Comparison of ENCODE assay signal across 18 mouse cellular contexts in the genomic region with DNA sequence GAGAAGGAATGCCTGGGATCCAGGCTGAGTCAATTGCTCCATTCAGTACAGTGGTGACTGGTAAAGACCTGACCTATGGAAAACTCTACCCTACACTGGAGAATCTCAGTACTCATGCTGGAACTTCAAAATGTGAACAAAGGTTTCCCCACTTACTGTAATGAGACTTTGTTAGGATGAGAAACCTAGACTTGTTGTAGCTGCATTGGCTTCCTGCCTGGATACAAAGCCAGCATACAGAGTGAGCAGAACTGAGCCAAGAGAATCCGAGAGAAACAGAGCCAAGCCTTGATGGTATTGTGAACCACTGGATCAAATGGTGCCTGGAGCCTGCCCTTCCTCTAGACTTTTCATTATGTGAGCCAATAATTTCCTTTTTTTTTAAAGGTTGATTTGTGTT. TPM values are rescaled to one million over a fixed set of nuclear protein-coding genes. Genes with fewer than 3 reads are reported as not detected.
DNase-seq lines count a peak whose midpoint lies in the region; ATAC-seq and TF ChIP-seq lines count a peak whose summit lies in the region.
"Had no signal": no experiment of that assay in that cellular context is flagged by ENCODE, and none has a peak within 500 bp of the region (broad histone marks: within the 10 kb centered on the region; RNA-seq: fewer than 3 reads in every experiment).

No protein-coding gene starts in this region.

- no peak overlapping the region for H3K27ac ChIP-seq in embryonic facial prominence, embryonic 14.5 days (replicated peaks; ENCODE audit: low read depth, low read length)
- H3K27ac ChIP-seq in embryonic facial prominence, embryonic 10.5 days (replicated peaks) = no peak overlapping the region
- no peak overlapping the region for H3K27ac ChIP-seq in left cerebral cortex, adult 2 months
- H3K27ac ChIP-seq: embryonic facial prominence, embryonic 13.5 days; neural tube, embryonic 15.5 days had no signal

- no peak for ATAC-seq in embryonic facial prominence, embryonic 14.5 days (ENCODE audit: low read depth)

- intact Hi-C loops in left cerebral cortex, postnatal 10 days (cut with DNase I) = no loop called here
- intact Hi-C loops in left cerebral cortex, adult 2 months (cut with DNase I) = no loop called here

- H3K4me2 ChIP-seq in embryonic facial prominence, embryonic 14.5 days (ENCODE audit: low read depth, low read length) = no peak overlapping the region
- H3K4me2 ChIP-seq: embryonic facial prominence, embryonic 13.5 days; neural tube, embryonic 15.5 days had no signal

- 64% methylated on average over 1 of the region's 1 CpGs for WGBS in embryonic facial prominence, embryonic 14.5 days
- 78% methylated on average over 1 of the region's 1 CpGs for WGBS in embryonic facial prominence, embryonic 10.5 days

- peak; percentile 41 for DNase-seq in embryonic facial prominence, embryonic 14.5 days (ENCODE audit: low spot score)
- DNase-seq in embryonic facial prominence, embryonic 10.5 days (ENCODE audit: low spot score) = no peak
- peak; percentile 17 to 51 for DNase-seq in left cerebral cortex, postnatal 10 days (ENCODE audit: extremely low spot score in 1 of 2, low spot score in 2 of 2)
- no peak for DNase-seq in left cerebral cortex, adult 2 months (ENCODE audit: extremely low spot score in 1 of 2, low spot score in 2 of 2)
- DNase-seq in frontal cortex, postnatal 36 days (ENCODE audit: low spot score in 2 of 2) = peak; percentile 3 to 45
- peak; percentile 10 for DNase-seq in right cerebral cortex, postnatal 4 days
- DNase-seq in testis, postnatal 14 days (ENCODE audit: low spot score) = no peak
- no peak for DNase-seq in urinary bladder, postnatal 10 days (ENCODE audit: low spot score)
- DNase-seq: adrenal gland, postnatal 14 days; heart, postnatal 14 days; kidney, adult 11 months; kidney, postnatal 4 days; lung, adult 18-20 months had no signal

- no peak for TF ChIP-seq CTCF in left cerebral cortex, adult 2 months (IDR thresholded peaks at IDR 0.05)

- no peak overlapping the region for H3K4me3 ChIP-seq in embryonic facial prominence, embryonic 14.5 days (ENCODE audit: low read depth, low read length)
- H3K4me3 ChIP-seq in embryonic facial prominence, embryonic 10.5 days = no peak overlapping the region
- H3K4me3 ChIP-seq in left cerebral cortex, adult 2 months = no peak overlapping the region
- H3K4me3 ChIP-seq: embryonic facial prominence, embryonic 13.5 days; neural tube, embryonic 15.5 days had no signal

- H3K27me3 ChIP-seq in embryonic facial prominence, embryonic 14.5 days (replicated peaks; ENCODE audit: control insufficient read depth, insufficient read depth, low read length) = no peaks in the 10 kb centered on the region
- H3K27me3 ChIP-seq in embryonic facial prominence, embryonic 10.5 days (replicated peaks; ENCODE audit: low read depth, poor library complexity, severe bottlenecking) = no peaks in the 10 kb centered on the region
- H3K27me3 ChIP-seq: embryonic facial prominence, embryonic 13.5 days; neural tube, embryonic 15.5 days had no signal

- no peaks in the 10 kb centered on the region for H3K36me3 ChIP-seq in embryonic facial prominence, embryonic 14.5 days (ENCODE audit: control insufficient read depth, insufficient read depth, low read length)
- H3K36me3 ChIP-seq in embryonic facial prominence, embryonic 10.5 days (replicated peaks) = no peaks in the 10 kb centered on the region
- H3K36me3 ChIP-seq: embryonic facial prominence, embryonic 13.5 days; neural tube, embryonic 15.5 days had no signal

- H3K9me3 ChIP-seq in embryonic facial prominence, embryonic 14.5 days (ENCODE audit: control insufficient read depth, low read length) = no peaks in the 10 kb centered on the region
- no peaks in the 10 kb centered on the region for H3K9me3 ChIP-seq in embryonic facial prominence, embryonic 10.5 days
- H3K9me3 ChIP-seq: embryonic facial prominence, embryonic 13.5 days; neural tube, embryonic 15.5 days had no signal

- H3K9ac ChIP-seq in embryonic facial prominence, embryonic 14.5 days (ENCODE audit: low read depth, low read length) = no peak overlapping the region
- H3K9ac ChIP-seq: embryonic facial prominence, embryonic 13.5 days; neural tube, embryonic 15.5 days had no signal

- H3K4me1 ChIP-seq in embryonic facial prominence, embryonic 14.5 days (ENCODE audit: control insufficient read depth, insufficient read depth, low read length) = no peaks in the 10 kb centered on the region
- H3K4me1 ChIP-seq in embryonic facial prominence, embryonic 10.5 days = no peaks in the 10 kb centered on the region
- H3K4me1 ChIP-seq: embryonic facial prominence, embryonic 13.5 days; neural tube, embryonic 15.5 days had no signal

RNA-seq across cellular contexts. Expression of gene Grid2, which starts 28.7 kb away (rescaled TPM):
- 2.1 and 2.4 TPM in 2 replicates for polyA plus RNA-seq in embryonic facial prominence, embryonic 14.5 days (2014; fragmentation: Nextera tagmentation; extraction: Ambion mirVana)
- 0.40 and 0.79 TPM in 2 replicates for polyA plus RNA-seq in embryonic facial prominence, embryonic 10.5 days (2016; fragmentation: Nextera tagmentation; extraction: Ambion mirVana)
- total RNA-seq in left cerebral cortex, postnatal 10 days (2021) = 10 to 100 TPM; 27.7 to 27.8 TPM
- 10 to 100 TPM; 18.6 to 18.8 TPM for total RNA-seq in left cerebral cortex, adult 2 months (2021)
- total RNA-seq: granulocyte monocyte progenitor cell, adult 5-6 weeks; megakaryocyte progenitor cell, adult 5-6 weeks; monocyte, adult 5-6 weeks had no signal

Comparison
In these comparisons a context has a peak if more than half of its experiments do, and no peak if none do; other contexts are left out.
1. DNase-seq: peak in embryonic facial prominence, embryonic 14.5 days (single experiment), left cerebral cortex, postnatal 10 days (2 of 2), frontal cortex, postnatal 36 days (2 of 2) and right cerebral cortex, postnatal 4 days (single experiment); none in embryonic facial prominence, embryonic 10.5 days (single experiment), left cerebral cortex, adult 2 months (0 of 2), testis, postnatal 14 days (single experiment) and urinary bladder, postnatal 10 days (single experiment).